Mouse (Mus musculus) lung, adult 2 months (tissue): ENCODE results near the gene 2010111I01Rik.

Experiments
- CTCF ChIP-seq: fragments of 200-500 bp; IDR thresholded peaks from 2 replicates; pipeline ENCODE4 v1.5.1; 2011; ENCODE audit warnings: mild to moderate bottlenecking, low read length, control low read depth; ENCODE audit not compliant: insufficient read depth
- POLR2A ChIP-seq: fragments of 200-500 bp; IDR thresholded peaks from 2 replicates; pipeline ENCODE4 v1.6.1; 2011; ENCODE audit warnings: low read depth, mild to moderate bottlenecking, control low read depth, low read length, borderline replicate concordance; ENCODE audit errors: extremely low read depth

GRCm38 (mm10) chr13:62923182-62923581 lies 41.5 kb upstream of the 2010111I01Rik start:
- no peak for TF ChIP-seq CTCF
- TF ChIP-seq POLR2A, result no peak
